Mouse (Mus musculus) activated CD4-positive, CD25-positive, alpha-beta regulatory T cell, adult 9 weeks (primary cell): ENCODE measurements around the gene Ofcc1. TPM values are rescaled to one million over a fixed set of nuclear protein-coding genes. Genes with fewer than 3 reads are reported as not detected.

Experiments
- polyA plus RNA-seq: library from polyadenylated mRNA; unstranded; fragments of 100-300 nt; shearing (Covaris generic); gene quantifications from one replicate; pipeline ENCODE4 v1.2.1, GENCODE M21; 2017

Gene Ofcc1
- not detected for polyA plus RNA-seq

GRCm38 (mm10) chr13:40361288-40361687 is at the start of gene Ofcc1:
TSS of gene Ofcc1 (minus strand) at chr13:40361450.

